Mouse (Mus musculus) myocyte (in vitro differentiated cells): ENCODE data around the gene Susd3.

Source experiments
- CEBPB ChIP-seq: IDR thresholded peaks from 2 replicates; pipeline ENCODE4 v1.6.1; 2011; ENCODE audit warnings: mild to moderate bottlenecking, moderate library complexity; ENCODE audit not compliant: poor library complexity, insufficient read depth, severe bottlenecking
- E2F4 ChIP-seq: IDR thresholded peaks from one replicate; pipeline ENCODE4 v1.6.1; 2011; ENCODE audit warnings: mild to moderate bottlenecking, control low read depth, moderate library complexity; ENCODE audit not compliant: insufficient read depth
- MAX ChIP-seq: IDR thresholded peaks from one replicate; pipeline ENCODE4 v1.6.1; 2011; ENCODE audit warnings: low read depth, mild to moderate bottlenecking, control low read depth
- MYOG ChIP-seq, 3 experiments: IDR thresholded peaks; one replicate each; pipeline ENCODE4 v1.6.1; 2011; ENCODE audit warnings: control low read depth in 2 of 3, low read depth in 2 of 3, mild to moderate bottlenecking in 2 of 3; ENCODE audit not compliant: insufficient read length in 2 of 3, control insufficient read depth in 1 of 3, insufficient read depth in 1 of 3
- POLR2A ChIP-seq: IDR thresholded peaks from one replicate; pipeline ENCODE4 v1.6.1; 2011; ENCODE audit warnings: low read depth, mild to moderate bottlenecking, control low read depth, moderate library complexity; ENCODE audit not compliant: insufficient read length
- POLR2AphosphoS2 ChIP-seq: IDR thresholded peaks from one replicate; pipeline ENCODE4 v1.6.1; 2011; ENCODE audit warnings: low read depth, control low read depth; ENCODE audit not compliant: insufficient read length
- REST ChIP-seq: IDR thresholded peaks from one replicate; pipeline ENCODE4 v1.6.1; 2011; ENCODE audit warnings: mild to moderate bottlenecking, control low read depth, moderate library complexity; ENCODE audit not compliant: insufficient read depth, insufficient read length
- SRF ChIP-seq: IDR thresholded peaks from one replicate; pipeline ENCODE4 v1.6.1; 2011; ENCODE audit warnings: low read depth; ENCODE audit not compliant: control insufficient read depth, insufficient read length
- TCF12 ChIP-seq: IDR thresholded peaks from one replicate; pipeline ENCODE4 v1.6.1; 2011; ENCODE audit warnings: mild to moderate bottlenecking, control low read depth; ENCODE audit not compliant: poor library complexity, insufficient read depth, severe bottlenecking
- TCF3 ChIP-seq: IDR thresholded peaks from one replicate; pipeline ENCODE4 v1.6.1; 2011; ENCODE audit warnings: low read depth, control low read depth; ENCODE audit not compliant: insufficient read length
- USF1 ChIP-seq: IDR thresholded peaks from one replicate; pipeline ENCODE4 v1.6.1; 2011; ENCODE audit warnings: low read depth, mild to moderate bottlenecking, control low read depth, moderate library complexity

DNA sequence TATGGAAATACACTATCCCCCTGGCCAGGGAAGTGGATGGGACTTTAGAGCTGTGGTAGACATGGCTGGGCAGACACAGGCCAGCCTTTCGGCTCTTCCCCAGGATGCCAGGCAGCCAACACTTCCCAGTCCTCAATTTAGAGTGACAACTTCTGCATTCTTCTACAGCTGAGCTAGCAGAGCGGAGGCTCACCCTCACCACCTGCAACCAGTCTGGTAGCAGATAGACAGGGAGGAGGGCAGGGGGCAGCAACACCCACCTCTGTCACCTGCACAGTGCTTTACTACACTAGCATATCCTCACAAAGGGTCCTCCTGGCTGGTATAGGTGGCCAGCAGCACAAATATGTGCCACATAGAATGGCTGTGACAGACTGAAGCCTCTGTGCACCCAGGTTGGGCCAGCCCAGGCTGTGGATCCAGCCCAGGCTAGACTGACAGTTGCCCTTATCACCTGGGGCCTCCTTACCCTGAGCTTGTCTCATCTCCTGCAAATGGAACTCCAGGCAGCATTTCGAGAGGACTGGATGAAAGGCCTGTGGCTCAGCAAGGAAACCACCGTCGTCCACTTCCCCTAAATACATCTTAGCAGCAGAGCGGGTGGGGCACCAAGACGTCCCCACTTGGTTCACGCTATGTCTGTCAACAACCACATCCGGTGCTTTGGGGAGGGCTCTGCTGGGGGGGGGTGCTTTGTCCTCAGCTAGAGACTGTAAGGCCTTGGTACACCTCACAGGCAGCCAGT, 6.0 kb downstream of the Susd3 start:
- no peak for TF ChIP-seq POLR2A
- TF ChIP-seq TCF12: no peak
- TF ChIP-seq REST: no peak
- TF ChIP-seq E2F4: no peak
- TF ChIP-seq CEBPB: no peak
- no peak for TF ChIP-seq TCF3
- TF ChIP-seq MAX: no peak
- no peak for TF ChIP-seq POLR2AphosphoS2
- no peak for TF ChIP-seq USF1
- no peak for TF ChIP-seq MYOG (IDR thresholded peaks at IDR 0.05; ENCODE audit: control insufficient read depth in 1 of 3, insufficient read depth in 1 of 3, insufficient read length in 2 of 3, low read depth in 2 of 3)
- TF ChIP-seq SRF: no peak
